Mouse (Mus musculus) urinary bladder, postnatal 14 days (tissue): Measurements from ENCODE around the gene Hmgcr.
"Not testable (repeated sequence)": the region's sequence is repeated elsewhere in the genome, so short reads cannot be mapped to it uniquely, and the experiment has no call there.

Source experiments
- DNase-seq: peaks from one replicate; pipeline ENCODE4 v3.0.0; 2021; ENCODE audit warnings: low spot score

The Hmgcr gene

DNA sequence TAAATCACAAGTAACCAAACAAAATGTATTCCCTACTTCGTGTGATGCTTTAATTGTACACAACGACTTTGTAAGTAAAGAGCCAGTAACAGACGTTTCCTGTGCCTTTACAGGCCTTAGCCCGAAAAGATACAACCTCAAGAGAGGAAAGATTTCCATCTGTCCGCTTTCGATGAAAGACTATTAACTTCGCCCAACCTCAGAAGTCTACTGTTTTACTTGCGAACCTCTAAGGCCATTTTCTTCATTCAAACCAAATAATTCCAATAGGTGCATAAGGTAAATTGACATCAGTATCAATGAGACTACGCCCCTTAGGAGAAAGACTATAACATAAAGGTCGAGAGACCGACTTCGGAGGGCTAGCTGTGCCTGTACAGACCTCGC, 724 bp downstream of the Hmgcr start:
- DNase-seq: no peak

DNA sequence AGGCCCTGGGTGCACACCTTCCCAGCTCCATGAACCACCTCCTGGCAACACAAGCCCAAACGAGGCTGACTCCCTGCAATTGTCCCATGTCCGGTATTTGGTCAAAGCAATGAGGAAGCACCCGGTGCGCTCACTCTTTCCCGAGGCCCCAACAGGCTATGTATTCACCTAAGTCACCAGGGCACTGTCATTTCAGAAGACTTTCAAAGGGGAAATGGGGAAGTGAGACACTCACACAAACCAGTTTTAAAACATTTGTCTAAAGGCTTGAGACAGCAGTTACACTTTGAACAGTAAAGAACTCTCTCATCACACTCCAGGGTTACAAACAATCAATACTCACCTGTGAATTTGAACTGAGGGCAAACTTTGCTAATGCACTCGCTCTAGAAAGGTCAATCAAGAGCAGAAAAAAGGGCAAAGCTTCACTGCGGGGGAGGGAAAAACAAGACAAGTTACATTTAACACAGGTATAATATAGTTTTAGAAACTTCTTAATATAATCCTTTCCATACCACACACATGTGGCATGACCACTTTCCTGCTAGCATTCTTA, 6.2 kb downstream of the Hmgcr start:
- DNase-seq: no peak

DNA sequence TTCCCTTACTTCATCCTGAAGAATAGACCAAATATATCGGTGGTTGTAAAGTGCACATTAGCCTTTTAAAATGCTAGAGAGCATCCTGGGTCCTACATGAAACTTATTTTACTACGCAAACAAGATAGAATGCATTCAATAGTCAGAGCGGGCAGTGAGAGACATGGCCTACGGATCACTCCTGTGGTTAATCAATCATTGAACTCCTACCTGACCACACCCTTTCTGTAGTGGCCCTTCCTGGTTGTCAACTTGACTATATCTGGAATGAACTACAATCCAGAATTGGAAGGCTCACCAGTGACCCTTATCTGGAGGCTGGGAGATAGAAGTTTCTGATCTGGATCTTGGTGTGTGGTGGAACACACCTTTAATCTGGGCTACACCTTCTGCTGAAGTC, 7.6 kb downstream of the Hmgcr start:
- not testable (repeated sequence) for DNase-seq

DNA sequence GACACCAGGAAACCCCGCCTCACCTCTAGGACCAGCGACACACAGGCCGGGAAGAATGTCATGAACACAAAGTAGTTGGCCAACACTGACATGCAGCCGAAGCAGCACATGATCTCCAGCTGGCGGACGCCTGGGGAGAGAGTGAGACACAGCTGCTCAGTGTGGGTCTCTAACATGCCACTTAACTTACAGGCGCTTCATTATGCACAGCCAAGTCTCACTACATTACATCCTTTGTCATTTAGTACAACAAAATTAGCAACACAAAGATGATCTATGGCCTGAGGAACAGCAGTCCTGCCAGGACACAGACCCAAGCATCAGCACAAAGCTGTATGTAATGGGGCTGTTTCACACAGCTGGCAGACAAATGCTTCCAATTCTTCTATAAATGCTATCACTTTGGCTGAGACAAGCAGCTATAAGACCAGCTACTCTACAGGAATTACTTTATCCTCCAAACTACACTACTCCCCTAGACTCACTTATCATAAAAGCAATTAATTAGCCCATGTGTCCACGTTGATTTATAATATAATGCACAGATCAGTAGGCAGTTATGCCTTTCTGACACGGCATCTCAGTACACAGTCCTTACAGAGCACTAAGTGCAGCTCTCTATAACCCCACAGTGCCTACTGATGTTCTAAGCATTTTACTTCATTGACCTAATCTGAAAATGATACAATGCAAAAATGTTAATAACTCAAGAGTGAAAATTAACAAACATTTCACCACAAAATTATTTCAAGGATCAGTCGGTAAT, 10.5 kb downstream of the Hmgcr start:
- DNase-seq: no peak

DNA sequence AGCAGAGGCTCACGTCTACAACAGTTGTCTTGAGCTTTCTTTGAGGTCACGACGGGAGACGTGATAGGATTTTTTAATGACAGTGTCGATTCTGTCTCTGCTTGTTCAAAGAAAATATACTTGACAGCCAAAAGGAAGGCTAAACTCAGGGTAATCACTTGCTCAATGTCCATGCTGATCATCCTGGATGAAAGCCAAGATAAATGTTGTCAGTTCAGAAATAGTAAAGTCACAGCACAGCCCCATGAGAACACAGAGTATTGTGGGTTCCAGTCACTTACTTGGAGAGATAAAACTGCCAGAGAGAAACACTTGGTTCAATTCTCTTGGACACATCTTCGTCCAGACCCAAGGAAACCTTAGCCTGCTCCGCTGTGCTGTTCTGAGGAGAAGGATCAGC, 11.8 kb downstream of the Hmgcr start:
- no peak for DNase-seq

DNA sequence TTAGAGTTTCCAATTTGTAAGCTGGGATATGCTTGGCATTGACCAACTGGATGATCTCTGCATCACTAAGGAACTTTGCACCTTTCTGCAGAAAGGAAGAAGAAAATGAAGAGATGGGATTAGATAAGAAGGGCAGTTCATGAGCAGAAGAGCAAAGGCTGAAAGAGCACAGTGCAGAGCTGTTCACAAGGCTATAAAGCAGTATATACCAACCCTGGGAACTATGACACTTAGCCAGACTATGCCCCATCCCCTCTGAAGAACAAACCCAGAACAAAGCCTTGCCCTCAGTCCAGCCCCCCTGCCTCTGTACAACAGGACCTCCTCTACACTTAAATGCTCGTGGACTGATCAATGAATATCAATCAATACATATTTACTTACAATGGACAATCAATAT, 14.1 kb downstream of the Hmgcr start:
- no peak for DNase-seq

DNA sequence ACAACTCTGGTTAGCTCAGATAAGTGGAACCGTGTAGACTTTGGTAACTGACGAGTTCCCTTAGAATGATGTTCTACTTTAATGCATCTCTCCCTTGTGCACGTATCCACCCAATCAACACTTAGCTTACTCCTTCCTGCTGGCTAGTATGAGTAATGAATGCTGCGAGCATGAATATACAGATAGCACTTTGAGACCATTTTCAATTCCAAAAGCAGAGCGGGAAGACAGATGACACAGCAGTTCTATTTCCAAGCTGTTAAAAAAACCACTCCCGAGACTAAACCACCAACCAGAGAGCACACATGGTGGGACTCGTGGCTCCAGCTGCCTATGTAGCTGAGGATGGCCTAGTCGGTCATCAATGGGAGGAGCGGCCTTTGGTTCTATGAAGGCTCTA, 17.7 kb downstream of the Hmgcr start:
- no peak for DNase-seq

DNA sequence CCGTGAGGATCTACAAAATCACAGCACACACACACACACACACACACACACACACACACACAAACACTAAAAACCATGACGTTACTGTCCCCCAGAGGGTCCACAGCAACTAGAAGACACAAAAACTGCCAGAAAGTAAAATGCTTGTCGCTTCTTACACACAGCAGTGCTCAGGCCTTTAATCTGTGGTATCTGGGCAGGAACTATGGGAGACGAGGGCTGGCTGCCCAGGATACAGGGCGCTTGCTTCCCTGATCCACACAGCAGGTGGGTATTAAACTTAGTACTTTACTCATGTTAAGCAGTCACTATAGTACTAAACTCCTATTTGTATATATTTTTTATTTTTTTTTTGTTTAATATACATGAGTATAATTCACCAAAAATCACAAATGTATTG, 24.9 kb downstream of the Hmgcr start:
- DNase-seq: no peak

DNA sequence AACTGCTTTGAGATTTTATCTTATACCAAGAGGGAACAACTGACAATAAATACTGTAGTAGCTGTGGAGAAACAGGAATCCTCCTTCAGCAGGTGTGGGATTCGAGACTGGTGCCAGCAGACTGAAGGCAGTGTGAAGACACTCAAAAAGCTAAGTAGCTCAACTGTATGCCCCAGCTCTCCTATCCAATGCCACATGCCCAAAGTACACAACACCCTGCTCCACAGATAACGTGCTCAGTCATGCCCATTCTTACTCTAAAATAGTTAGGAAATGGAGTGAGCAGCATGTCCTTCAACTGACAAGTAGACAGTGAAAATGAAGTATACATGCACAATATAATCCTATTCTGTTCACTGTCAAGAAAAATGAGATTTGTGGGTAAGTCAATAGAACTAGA, 26.6 kb downstream of the Hmgcr start:
- no peak for DNase-seq

DNA sequence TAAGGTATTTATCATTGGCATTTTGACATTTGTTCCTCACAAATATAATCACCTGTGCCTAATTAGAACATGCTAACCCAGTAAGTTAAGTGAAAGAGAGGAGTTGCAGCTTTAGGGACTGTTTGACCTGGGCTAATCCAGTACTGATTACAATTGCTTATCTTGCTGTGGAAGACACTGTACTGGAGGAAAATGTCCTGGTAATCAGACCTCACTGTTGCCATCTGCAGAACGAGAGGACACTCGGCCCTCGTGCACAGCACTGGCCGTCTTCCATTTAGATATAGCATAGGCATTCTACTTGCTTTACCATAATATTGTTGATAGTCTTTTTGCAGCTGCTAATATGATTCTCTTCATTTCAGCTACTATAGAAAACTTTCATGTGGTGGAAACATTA, 40.3 kb downstream of the Hmgcr start:
- DNase-seq: no peak

DNA sequence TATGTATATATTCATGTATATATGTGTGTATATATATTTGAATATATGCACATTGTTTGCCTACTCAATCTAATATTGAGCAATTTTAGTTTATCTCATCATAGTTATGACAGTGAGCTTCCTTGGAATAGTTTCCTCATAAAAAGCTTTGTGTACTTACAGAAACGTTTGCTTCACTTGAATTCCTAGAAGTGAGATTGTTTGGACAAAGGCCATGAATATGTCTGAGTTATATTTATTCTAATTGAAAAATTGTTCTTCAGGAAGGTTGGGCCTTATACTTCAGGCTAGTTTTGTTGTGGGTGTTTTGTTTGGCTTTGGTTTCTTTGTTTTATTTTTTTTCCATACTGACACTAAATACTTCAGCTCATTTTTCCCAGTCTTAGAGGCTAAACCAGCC, 49.8 kb downstream of the Hmgcr start:
- DNase-seq: no peak

DNA sequence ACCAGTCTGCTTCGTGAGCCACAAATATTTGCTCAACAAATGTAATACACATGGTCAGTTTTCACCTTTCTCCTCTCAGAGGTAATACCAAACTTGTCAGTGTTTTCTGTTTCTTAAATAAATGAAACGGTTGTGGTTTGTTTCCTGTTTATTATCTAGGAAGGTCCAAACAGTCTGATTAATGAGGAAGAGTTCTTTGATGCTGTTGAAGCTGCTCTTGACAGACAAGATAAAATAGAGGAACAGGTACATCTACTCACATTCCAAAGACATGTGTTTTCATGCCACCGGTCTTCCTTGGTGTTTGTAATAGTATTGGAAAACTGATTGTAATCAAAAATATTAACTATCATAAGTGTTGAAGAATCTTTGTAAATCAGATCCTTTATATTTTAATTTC, 56.1 kb downstream of the Hmgcr start:
- DNase-seq: no peak

DNA sequence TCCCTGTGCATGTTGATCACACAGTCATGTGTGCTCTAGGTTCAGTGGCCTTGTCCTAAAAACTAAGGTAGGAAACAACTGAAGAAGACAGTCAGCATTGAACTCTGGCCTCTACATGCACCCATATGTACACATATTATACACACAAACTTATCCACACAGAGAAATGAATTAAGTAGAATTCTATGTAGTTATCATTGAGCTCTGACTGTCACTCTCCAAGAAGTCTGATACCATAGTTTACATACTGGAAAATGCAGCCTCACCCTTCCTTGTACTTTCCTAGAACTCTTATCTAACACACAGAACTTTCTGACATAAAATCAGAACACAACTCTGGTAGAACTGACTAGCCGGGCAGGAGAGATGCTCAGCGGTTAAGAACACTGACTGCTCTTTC, 66.5 kb downstream of the Hmgcr start:
- no peak for DNase-seq

DNA sequence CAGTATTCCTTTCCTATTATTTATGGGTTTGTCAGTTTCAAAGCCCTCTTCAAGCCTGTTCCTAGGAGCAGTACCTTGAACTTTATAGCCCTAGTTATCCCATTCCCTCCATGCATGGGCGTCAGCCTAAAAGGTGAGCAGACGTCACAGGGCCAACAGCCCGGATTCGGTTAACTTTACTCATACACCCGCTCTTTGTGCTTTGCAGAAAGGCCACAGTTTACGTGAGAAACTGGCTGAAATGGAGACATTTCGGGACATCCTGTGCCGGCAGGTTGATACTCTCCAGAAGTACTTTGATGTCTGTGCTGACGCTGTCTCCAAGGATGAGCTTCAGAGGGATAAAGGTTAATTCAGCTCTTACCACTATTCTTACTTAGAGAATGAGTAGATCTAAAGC, 71.6 kb downstream of the Hmgcr start:
- DNase-seq: no peak
